Mouse (Mus musculus): ENCODE data around the gene Ffar3. TPM values are rescaled to one million over a fixed set of nuclear protein-coding genes. Genes with fewer than 3 reads are reported as not detected.

The Ffar3 gene
- polyA plus RNA-seq, 1 experiment from 2014 or later = not detected

- Histone ChIP-seq H3K27me3 (ENCODE audit: control insufficient read depth, insufficient read depth, low read length) (no peaks in the 10 kb centered on the region), H3K9me3 (ENCODE audit: control insufficient read depth, low read length) (no peaks in the 10 kb centered on the region), H3K4me2 (ENCODE audit: low read depth) (no peak overlapping the region), H3K27ac (ENCODE audit: low read depth, low read length) (no peak overlapping the region), H3K9ac (ENCODE audit: low read length) (no peak overlapping the region), H3K4me1 (ENCODE audit: control insufficient read depth, insufficient read depth, low read length) (no peaks in the 10 kb centered on the region), H3K4me3 (ENCODE audit: low read depth, low read length) (no peak overlapping the region), H3K36me3 (ENCODE audit: control insufficient read depth, insufficient read depth, low read length) (no peaks in the 10 kb centered on the region)
- DNase-seq (ENCODE audit: low spot score) (no peak), ATAC-seq (ENCODE audit: insufficient read depth, low FRiP score, low TSS enrichment) (no peak)
- 71% methylated on average over 7 of the region's 7 CpGs for WGBS
Observed at GRCm38 (mm10) chr7:30820854-30821445, 35.0 kb downstream of the Ffar3 start.

DNA sequence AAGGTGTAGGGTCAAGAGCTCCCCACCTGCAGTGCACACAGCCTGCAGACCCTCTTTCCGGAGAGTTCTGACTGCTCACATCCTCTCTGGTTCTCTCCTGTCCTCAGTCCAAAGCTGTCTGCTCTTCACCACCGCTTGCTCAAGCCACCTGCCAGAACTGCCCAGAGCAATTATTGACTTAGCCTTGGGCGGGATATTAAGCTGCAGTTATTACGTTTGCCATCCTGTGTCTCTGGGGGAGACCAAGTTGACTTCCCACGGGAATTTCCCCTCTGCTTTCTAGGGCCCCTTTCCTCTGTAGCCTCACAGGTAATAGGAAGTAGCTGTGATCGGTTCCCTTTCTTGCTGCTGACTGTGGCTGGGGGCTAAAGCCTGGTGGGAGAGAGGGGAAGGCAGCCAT is 35.8 kb downstream of the Ffar3 start:
- Histone ChIP-seq H3K27ac (ENCODE audit: low read depth, low read length) (no peak overlapping the region), H3K27me3 (ENCODE audit: control insufficient read depth, insufficient read depth, low read length) (no peaks in the 10 kb centered on the region), H3K4me2 (ENCODE audit: low read depth) (no peak overlapping the region), H3K4me1 (ENCODE audit: control insufficient read depth, insufficient read depth, low read length) (no peaks in the 10 kb centered on the region), H3K4me3 (ENCODE audit: low read depth, low read length) (no peak overlapping the region), H3K9me3 (ENCODE audit: control insufficient read depth, low read length) (no peaks in the 10 kb centered on the region), H3K36me3 (ENCODE audit: control insufficient read depth, insufficient read depth, low read length) (no peaks in the 10 kb centered on the region), H3K9ac (ENCODE audit: low read length) (no peak overlapping the region)
- no peak for DNase-seq (ENCODE audit: low spot score)
- ATAC-seq (ENCODE audit: insufficient read depth, low FRiP score, low TSS enrichment) = no peak
- WGBS = 73% methylated on average over 6 of the region's 6 CpGs

DNA sequence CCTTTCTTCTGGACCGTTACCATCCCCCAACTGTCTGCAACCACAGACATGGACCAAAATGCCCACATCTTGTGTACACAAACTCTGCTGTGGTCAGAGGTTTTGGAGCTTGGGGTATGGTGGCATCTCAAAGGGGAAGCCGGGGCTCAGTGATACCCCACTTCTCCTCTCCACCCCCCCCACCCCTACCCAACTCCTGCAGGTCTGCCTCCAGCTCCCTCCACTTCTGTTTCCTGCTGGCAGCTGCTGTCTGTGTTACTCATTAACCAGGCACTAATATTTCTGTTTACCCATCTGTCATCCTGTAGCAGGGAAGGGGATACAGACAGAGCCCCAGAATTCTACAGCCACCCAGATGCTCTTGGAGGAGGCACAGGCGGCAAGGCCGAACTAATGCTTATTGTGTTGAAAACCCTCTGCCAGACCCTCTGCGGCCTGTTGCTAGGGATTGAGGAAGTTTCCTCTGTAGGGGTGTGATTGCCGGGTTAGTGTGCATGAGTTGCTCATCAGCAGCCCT is 43.6 kb downstream of the Ffar3 start:
- DNase-seq (ENCODE audit: low spot score) = no peak

DNA sequence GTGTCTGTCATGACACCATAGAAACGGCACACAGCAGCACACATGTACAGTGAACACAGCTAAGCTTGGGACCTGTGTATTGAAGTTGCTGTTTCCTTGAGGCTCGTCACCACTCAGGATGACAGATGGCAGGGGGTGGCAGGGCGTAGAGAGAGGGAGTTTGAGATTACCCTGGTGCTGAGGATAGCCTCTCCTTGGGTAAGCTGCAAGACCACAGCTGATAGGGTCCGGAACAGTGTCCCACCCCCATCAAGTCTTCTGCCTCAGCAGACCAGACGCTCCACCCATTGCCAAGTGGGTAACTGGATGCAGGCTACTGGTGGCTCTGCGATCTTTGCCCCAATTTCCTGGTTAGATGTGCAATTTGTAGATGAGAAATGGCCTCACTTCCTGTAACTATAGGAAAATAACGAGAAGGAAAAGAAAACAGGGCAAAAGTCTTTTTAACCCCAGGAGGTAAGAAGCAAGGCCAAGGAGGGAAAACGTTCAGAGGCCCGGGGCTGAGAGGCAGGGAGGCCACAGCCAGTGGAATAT is 44.2 kb downstream of the Ffar3 start:
- Histone ChIP-seq H3K9me3 (ENCODE audit: control insufficient read depth, low read length) (no peaks in the 10 kb centered on the region), H3K4me2 (ENCODE audit: low read depth) (no peak overlapping the region), H3K4me1 (ENCODE audit: control insufficient read depth, insufficient read depth, low read length) (no peaks in the 10 kb centered on the region), H3K27ac (ENCODE audit: low read depth, low read length) (no peak overlapping the region), H3K27me3 (ENCODE audit: control insufficient read depth, insufficient read depth, low read length) (no peaks in the 10 kb centered on the region), H3K4me3 (ENCODE audit: low read depth, low read length) (no peak overlapping the region), H3K36me3 (ENCODE audit: control insufficient read depth, insufficient read depth, low read length) (no peaks in the 10 kb centered on the region), H3K9ac (ENCODE audit: low read length) (no peak overlapping the region)
- DNase-seq (ENCODE audit: low spot score) (no peak), ATAC-seq (ENCODE audit: insufficient read depth, low FRiP score, low TSS enrichment) (no peak)
- WGBS = 55% methylated on average over 9 of the region's 9 CpGs

More for the DNA sequence above, 43.6 kb downstream of the Ffar3 start:
- no peak overlapping the region for H3K4me2 ChIP-seq (ENCODE audit: low read depth)
- H3K27me3 ChIP-seq (ENCODE audit: control insufficient read depth, insufficient read depth, low read length) = no peaks in the 10 kb centered on the region
- no peaks in the 10 kb centered on the region for H3K9me3 ChIP-seq (ENCODE audit: control insufficient read depth, low read length)
- H3K4me1 ChIP-seq (ENCODE audit: control insufficient read depth, insufficient read depth, low read length) = no peaks in the 10 kb centered on the region
- WGBS = 51% methylated on average over 6 of the region's 6 CpGs
- no peak overlapping the region for H3K27ac ChIP-seq (ENCODE audit: low read depth, low read length)
- no peak overlapping the region for H3K4me3 ChIP-seq (ENCODE audit: low read depth, low read length)
- ATAC-seq (ENCODE audit: insufficient read depth, low FRiP score, low TSS enrichment) = no peak
- H3K9ac ChIP-seq (ENCODE audit: low read length) = no peak overlapping the region
- H3K36me3 ChIP-seq (ENCODE audit: control insufficient read depth, insufficient read depth, low read length) = no peaks in the 10 kb centered on the region

DNA sequence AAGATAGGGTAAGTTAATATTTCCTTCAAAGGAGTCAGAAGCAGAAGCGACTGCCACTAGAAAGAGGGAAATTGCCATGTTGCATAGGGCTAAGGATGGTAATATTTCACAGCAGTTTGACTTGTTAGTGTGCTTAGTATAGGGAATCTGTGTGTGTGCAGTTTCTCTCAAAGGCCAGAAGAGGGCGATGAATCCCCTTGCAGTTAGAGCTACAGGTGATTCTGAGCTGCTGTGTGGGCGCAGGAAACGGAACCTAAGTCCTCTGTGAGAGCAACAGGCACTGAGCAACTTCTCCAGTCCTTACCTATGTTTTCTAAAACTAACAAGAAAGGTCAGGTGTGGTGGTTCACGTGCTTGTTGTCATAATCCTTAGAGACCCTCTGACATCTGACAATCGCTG is 45.7 kb downstream of the Ffar3 start:
- Histone ChIP-seq H3K27me3 (ENCODE audit: control insufficient read depth, insufficient read depth, low read length) (no peaks in the 10 kb centered on the region), H3K9me3 (ENCODE audit: control insufficient read depth, low read length) (no peaks in the 10 kb centered on the region), H3K9ac (ENCODE audit: low read length) (no peak overlapping the region), H3K4me2 (ENCODE audit: low read depth) (no peak overlapping the region), H3K4me1 (ENCODE audit: control insufficient read depth, insufficient read depth, low read length) (no peaks in the 10 kb centered on the region), H3K27ac (ENCODE audit: low read depth, low read length) (no peak overlapping the region), H3K36me3 (ENCODE audit: control insufficient read depth, insufficient read depth, low read length) (no peaks in the 10 kb centered on the region), H3K4me3 (ENCODE audit: low read depth, low read length) (no peak overlapping the region)
- DNase-seq (ENCODE audit: low spot score) = no peak
- WGBS = 60% methylated on average over 6 of the region's 6 CpGs
- ATAC-seq (ENCODE audit: insufficient read depth, low FRiP score, low TSS enrichment) = no peak

DNA sequence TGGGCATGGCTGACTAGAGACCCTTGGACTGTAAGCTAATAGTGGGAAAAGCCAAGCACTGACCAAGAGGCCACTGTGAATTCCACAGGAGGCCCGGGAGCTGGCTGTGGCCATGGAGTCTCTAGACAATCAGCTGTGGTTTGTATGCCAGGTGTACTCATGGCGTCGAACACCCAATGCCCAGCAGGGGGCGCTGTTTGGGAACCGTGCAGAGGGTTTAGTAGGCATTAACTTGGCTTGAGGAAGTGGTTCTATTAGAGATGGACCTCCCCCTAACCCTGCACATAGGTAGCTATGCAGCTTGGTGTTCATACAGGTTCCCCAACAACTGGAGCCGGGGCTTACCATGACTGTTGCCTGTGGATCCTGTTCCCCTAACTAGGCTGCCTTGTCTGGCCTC is 50.1 kb downstream of the Ffar3 start:
- H3K27me3 ChIP-seq (ENCODE audit: control insufficient read depth, insufficient read depth, low read length) = no peaks in the 10 kb centered on the region
- no peak overlapping the region for H3K9ac ChIP-seq (ENCODE audit: low read length)
- DNase-seq (ENCODE audit: low spot score) (no peak), ATAC-seq (ENCODE audit: insufficient read depth, low FRiP score, low TSS enrichment) (no peak)
- no peaks in the 10 kb centered on the region for H3K4me1 ChIP-seq (ENCODE audit: control insufficient read depth, insufficient read depth, low read length)
- H3K9me3 ChIP-seq (ENCODE audit: control insufficient read depth, low read length) = 0 out of 2 replicates have a peak, but pooled peaks cover 3% of the 10 kb centered on the region
- no peaks in the 10 kb centered on the region for H3K36me3 ChIP-seq (ENCODE audit: control insufficient read depth, insufficient read depth, low read length)
- no peak overlapping the region for H3K4me2 ChIP-seq (ENCODE audit: low read depth)
- WGBS = 45% methylated on average over 6 of the region's 6 CpGs
- H3K27ac ChIP-seq (ENCODE audit: low read depth, low read length) = no peak overlapping the region
- H3K4me3 ChIP-seq (ENCODE audit: low read depth, low read length) = no peak overlapping the region

Other genes with a start within 250 kb of the Ffar3 start
- 4.8 TPM in 2 replicates for gene Upk1a, start 243.3 kb downstream of the Ffar3 start, polyA plus RNA-seq (2014; fragmentation: Nextera tagmentation; extraction: Ambion mirVana)
- gene Cox6b1, start 230.0 kb downstream of the Ffar3 start, polyA plus RNA-seq (2014; fragmentation: Nextera tagmentation; extraction: Ambion mirVana) = 786 and 833 TPM in 2 replicates
- gene Etv2, start 220.3 kb downstream of the Ffar3 start, polyA plus RNA-seq (2014; fragmentation: Nextera tagmentation; extraction: Ambion mirVana) = not detected in 2 replicates
- gene Rbm42, start 205.9 kb downstream of the Ffar3 start, polyA plus RNA-seq (2014; fragmentation: Nextera tagmentation; extraction: Ambion mirVana) = 133 and 134 TPM in 2 replicates
- 49.4 and 57.7 TPM in 2 replicates for gene Haus5, start 191.2 kb downstream of the Ffar3 start, polyA plus RNA-seq (2014; fragmentation: Nextera tagmentation; extraction: Ambion mirVana)
- not detected in 2 replicates for gene Pmis2, start 184.6 kb downstream of the Ffar3 start, polyA plus RNA-seq (2014; fragmentation: Nextera tagmentation; extraction: Ambion mirVana)
- 0.58 TPM in 1 of 2 replicates, not detected in the other for gene 2200002J24Rik, start 157.3 kb downstream of the Ffar3 start, polyA plus RNA-seq (2014; fragmentation: Nextera tagmentation; extraction: Ambion mirVana)
- 0.81 and 0.84 TPM in 2 replicates for gene Atp4a, start 144.0 kb downstream of the Ffar3 start, polyA plus RNA-seq (2014; fragmentation: Nextera tagmentation; extraction: Ambion mirVana)
- 167 and 172 TPM in 2 replicates for gene Tmem147, start 126.6 kb downstream of the Ffar3 start, polyA plus RNA-seq (2014; fragmentation: Nextera tagmentation; extraction: Ambion mirVana)
- gene Gapdhs, start 112.5 kb downstream of the Ffar3 start, polyA plus RNA-seq (2014; fragmentation: Nextera tagmentation; extraction: Ambion mirVana) = 0.27 and 0.88 TPM in 2 replicates
- gene Sbsn, start 104.7 kb downstream of the Ffar3 start, polyA plus RNA-seq (2014; fragmentation: Nextera tagmentation; extraction: Ambion mirVana) = 0.09 and 0.74 TPM in 2 replicates
- gene Dmkn, start 92.4 kb downstream of the Ffar3 start, polyA plus RNA-seq (2014; fragmentation: Nextera tagmentation; extraction: Ambion mirVana) = not detected in 2 replicates
- not detected in 2 replicates for gene Krtdap, start 68.3 kb downstream of the Ffar3 start, polyA plus RNA-seq (2014; fragmentation: Nextera tagmentation; extraction: Ambion mirVana)
- gene Ffar2, start 32.4 kb downstream of the Ffar3 start, polyA plus RNA-seq (2014; fragmentation: Nextera tagmentation; extraction: Ambion mirVana) = not detected in 2 replicates
- 0.05 TPM in 1 of 2 replicates, not detected in the other for gene Ffar1, start 5.4 kb upstream of the Ffar3 start, polyA plus RNA-seq (2014; fragmentation: Nextera tagmentation; extraction: Ambion mirVana)
- 0.05 TPM in 1 of 2 replicates, not detected in the other for gene Cd22, start 24.2 kb upstream of the Ffar3 start, polyA plus RNA-seq (2014; fragmentation: Nextera tagmentation; extraction: Ambion mirVana)
- 0.16 and 0.41 TPM in 2 replicates for gene Mag, start 58.7 kb upstream of the Ffar3 start, polyA plus RNA-seq (2014; fragmentation: Nextera tagmentation; extraction: Ambion mirVana)
- gene Hamp2, start 68.5 kb upstream of the Ffar3 start, polyA plus RNA-seq (2014; fragmentation: Nextera tagmentation; extraction: Ambion mirVana) = not detected in 2 replicates
- gene Hamp, start 87.9 kb upstream of the Ffar3 start, polyA plus RNA-seq (2014; fragmentation: Nextera tagmentation; extraction: Ambion mirVana) = not detected in 2 replicates
- 27.9 and 28.1 TPM in 2 replicates for gene Usf2, start 100.6 kb upstream of the Ffar3 start, polyA plus RNA-seq (2014; fragmentation: Nextera tagmentation; extraction: Ambion mirVana)
- gene Lsr, start 117.3 kb upstream of the Ffar3 start, polyA plus RNA-seq (2014; fragmentation: Nextera tagmentation; extraction: Ambion mirVana) = 14.1 and 16.6 TPM in 2 replicates
- gene Fam187b, start 117.6 kb upstream of the Ffar3 start, polyA plus RNA-seq (2014; fragmentation: Nextera tagmentation; extraction: Ambion mirVana) = 0.32 and 0.93 TPM in 2 replicates
- gene Fxyd5, start 186.3 kb upstream of the Ffar3 start, polyA plus RNA-seq (2014; fragmentation: Nextera tagmentation; extraction: Ambion mirVana) = 16.2 and 17.3 TPM in 2 replicates
- 30.5 and 36.5 TPM in 2 replicates for gene Fxyd7, start 195.3 kb upstream of the Ffar3 start, polyA plus RNA-seq (2014; fragmentation: Nextera tagmentation; extraction: Ambion mirVana)
- 17.0 and 21.8 TPM in 2 replicates for gene Fxyd1, start 201.0 kb upstream of the Ffar3 start, polyA plus RNA-seq (2014; fragmentation: Nextera tagmentation; extraction: Ambion mirVana)
- 4.6 and 4.9 TPM in 2 replicates for gene Lgi4, start 203.2 kb upstream of the Ffar3 start, polyA plus RNA-seq (2014; fragmentation: Nextera tagmentation; extraction: Ambion mirVana)
- gene Fxyd3, start 220.5 kb upstream of the Ffar3 start, polyA plus RNA-seq (2014; fragmentation: Nextera tagmentation; extraction: Ambion mirVana) = 6.0 and 7.7 TPM in 2 replicates